Mouse (Mus musculus): Measurements from ENCODE around the gene Gm10912. TPM values are rescaled to one million over a fixed set of nuclear protein-coding genes. Genes with fewer than 3 reads are reported as not detected.
A peak's percentile ranks its signal among the peaks of the same experiment; 100 is the strongest.
"Not testable (repeated sequence)": the region's sequence is repeated elsewhere in the genome, so short reads cannot be mapped to it uniquely, and the experiment has no call there.

The Gm10912 gene
- polyA plus RNA-seq, 1 experiment from 2014 or later: not detected

GRCm38 (mm10) chr2:104058381-104058780, 7.2 kb upstream of the Gm10912 start:
- WGBS: 89% methylated on average over 1 of the region's 1 CpGs
- no peaks in the 10 kb centered on the region for H3K27me3 ChIP-seq (ENCODE audit: control insufficient read depth, insufficient read depth, low read length)
- no peak overlapping the region for H3K4me3 ChIP-seq (ENCODE audit: low read depth, low read length)
- no peak for DNase-seq (ENCODE audit: low spot score)
- H3K4me1 ChIP-seq (ENCODE audit: control insufficient read depth, insufficient read depth, low read length): no peaks in the 10 kb centered on the region
- H3K36me3 ChIP-seq (replicated peaks; ENCODE audit: control insufficient read depth, insufficient read depth, low read depth, low read length): peaks cover 4% of the 10 kb centered on the region; the same call in 1 of the 2 replicates
- no peaks in the 10 kb centered on the region for H3K9me3 ChIP-seq (replicated peaks; ENCODE audit: control insufficient read depth, low read length)
- no peak for ATAC-seq (replicated peaks; ENCODE audit: insufficient number of reproducible peaks, low FRiP score, low TSS enrichment, low read depth)
- H3K4me2 ChIP-seq (ENCODE audit: low read depth, low read length): no peak overlapping the region
- no peak overlapping the region for H3K9ac ChIP-seq (replicated peaks; ENCODE audit: low read length)
- H3K27ac ChIP-seq (replicated peaks; ENCODE audit: low read depth, low read length): no peak overlapping the region

- no peak for DNase-seq (ENCODE audit: low spot score)
Observed at GRCm38 (mm10) chr2:104058954-104059353, 6.7 kb upstream of the Gm10912 start.

GRCm38 (mm10) chr2:104059786-104060185, 5.8 kb upstream of the Gm10912 start:
- WGBS: 60% methylated on average over 10 of the region's 10 CpGs
- Histone ChIP-seq H3K9ac (replicated peaks; ENCODE audit: low read length) (no peak overlapping the region), H3K9me3 (replicated peaks; ENCODE audit: control insufficient read depth, low read length) (no peaks in the 10 kb centered on the region), H3K4me2 (ENCODE audit: low read depth, low read length) (no peak overlapping the region), H3K36me3 (replicated peaks; ENCODE audit: control insufficient read depth, insufficient read depth, low read depth, low read length) (peaks cover 4% of the 10 kb centered on the region; the same call in 1 of the 2 replicates), H3K4me1 (ENCODE audit: control insufficient read depth, insufficient read depth, low read length) (no peaks in the 10 kb centered on the region), H3K27ac (replicated peaks; ENCODE audit: low read depth, low read length) (no peak overlapping the region), H3K4me3 (ENCODE audit: low read depth, low read length) (no peak overlapping the region), H3K27me3 (ENCODE audit: control insufficient read depth, insufficient read depth, low read length) (no peaks in the 10 kb centered on the region)
- ATAC-seq (replicated peaks; ENCODE audit: insufficient number of reproducible peaks, low FRiP score, low TSS enrichment, low read depth) (no peak), DNase-seq (ENCODE audit: low spot score) (no peak)

More at GRCm38 (mm10) chr2:104058954-104059353, 6.7 kb upstream of the Gm10912 start:
- H3K9me3 ChIP-seq (replicated peaks; ENCODE audit: control insufficient read depth, low read length): no peaks in the 10 kb centered on the region
- H3K27me3 ChIP-seq (ENCODE audit: control insufficient read depth, insufficient read depth, low read length): no peaks in the 10 kb centered on the region
- peaks cover 4% of the 10 kb centered on the region; the same call in 1 of the 2 replicates for H3K36me3 ChIP-seq (replicated peaks; ENCODE audit: control insufficient read depth, insufficient read depth, low read depth, low read length)
- no peaks in the 10 kb centered on the region for H3K4me1 ChIP-seq (ENCODE audit: control insufficient read depth, insufficient read depth, low read length)
- WGBS: 91% methylated on average over 4 of the region's 4 CpGs
- H3K27ac ChIP-seq (replicated peaks; ENCODE audit: low read depth, low read length): no peak overlapping the region
- no peak overlapping the region for H3K4me2 ChIP-seq (ENCODE audit: low read depth, low read length)
- no peak overlapping the region for H3K4me3 ChIP-seq (ENCODE audit: low read depth, low read length)
- no peak overlapping the region for H3K9ac ChIP-seq (replicated peaks; ENCODE audit: low read length)
- no peak for ATAC-seq (replicated peaks; ENCODE audit: insufficient number of reproducible peaks, low FRiP score, low TSS enrichment, low read depth)

GRCm38 (mm10) chr2:104060996-104061395, 4.6 kb upstream of the Gm10912 start:
- no peak for DNase-seq (ENCODE audit: low spot score)
- Histone ChIP-seq H3K27ac (replicated peaks; ENCODE audit: low read depth, low read length) (no peak overlapping the region), H3K27me3 (ENCODE audit: control insufficient read depth, insufficient read depth, low read length) (no peaks in the 10 kb centered on the region), H3K4me2 (ENCODE audit: low read depth, low read length) (no peak overlapping the region), H3K4me3 (ENCODE audit: low read depth, low read length) (no peak overlapping the region), H3K9me3 (replicated peaks; ENCODE audit: control insufficient read depth, low read length) (no peaks in the 10 kb centered on the region), H3K4me1 (ENCODE audit: control insufficient read depth, insufficient read depth, low read length) (no peaks in the 10 kb centered on the region), H3K36me3 (replicated peaks; ENCODE audit: control insufficient read depth, insufficient read depth, low read depth, low read length) (no peaks in the 10 kb centered on the region), H3K9ac (replicated peaks; ENCODE audit: low read length) (no peak overlapping the region)
- 98% methylated on average over 6 of the region's 6 CpGs for WGBS
- no peak for ATAC-seq (replicated peaks; ENCODE audit: insufficient number of reproducible peaks, low FRiP score, low TSS enrichment, low read depth)

- Histone ChIP-seq H3K36me3 (replicated peaks; ENCODE audit: control insufficient read depth, insufficient read depth, low read depth, low read length) (no peaks in the 10 kb centered on the region), H3K9me3 (replicated peaks; ENCODE audit: control insufficient read depth, low read length) (no peaks in the 10 kb centered on the region), H3K27ac (replicated peaks; ENCODE audit: low read depth, low read length) (no peak overlapping the region), H3K4me1 (ENCODE audit: control insufficient read depth, insufficient read depth, low read length) (no peaks in the 10 kb centered on the region), H3K9ac (replicated peaks; ENCODE audit: low read length) (no peak overlapping the region), H3K27me3 (ENCODE audit: control insufficient read depth, insufficient read depth, low read length) (no peaks in the 10 kb centered on the region), H3K4me2 (ENCODE audit: low read depth, low read length) (no peak overlapping the region), H3K4me3 (ENCODE audit: low read depth, low read length) (no peak overlapping the region)
- no peak for DNase-seq (ENCODE audit: low spot score)
- no peak for ATAC-seq (replicated peaks; ENCODE audit: insufficient number of reproducible peaks, low FRiP score, low TSS enrichment, low read depth)
Observed at GRCm38 (mm10) chr2:104062665-104063064, 3.0 kb upstream of the Gm10912 start.

GRCm38 (mm10) chr2:104064152-104064551, 1.5 kb upstream of the Gm10912 start:
- H3K9ac ChIP-seq (replicated peaks; ENCODE audit: low read length): no peak overlapping the region
- 76% methylated on average over 2 of the region's 2 CpGs for WGBS
- no peaks in the 10 kb centered on the region for H3K36me3 ChIP-seq (replicated peaks; ENCODE audit: control insufficient read depth, insufficient read depth, low read depth, low read length)
- ATAC-seq (replicated peaks; ENCODE audit: insufficient number of reproducible peaks, low FRiP score, low TSS enrichment, low read depth) (no peak), DNase-seq (ENCODE audit: low spot score) (no peak)
- H3K4me1 ChIP-seq (ENCODE audit: control insufficient read depth, insufficient read depth, low read length): no peaks in the 10 kb centered on the region
- H3K4me3 ChIP-seq (ENCODE audit: low read depth, low read length): no peak overlapping the region
- H3K27ac ChIP-seq (replicated peaks; ENCODE audit: low read depth, low read length): no peak overlapping the region
- no peak overlapping the region for H3K4me2 ChIP-seq (ENCODE audit: low read depth, low read length)
- H3K9me3 ChIP-seq (replicated peaks; ENCODE audit: control insufficient read depth, low read length): no peaks in the 10 kb centered on the region
- no peaks in the 10 kb centered on the region for H3K27me3 ChIP-seq (ENCODE audit: control insufficient read depth, insufficient read depth, low read length)

GRCm38 (mm10) chr2:104068450-104068849, 2.8 kb downstream of the Gm10912 start, which contains the start of gene Gm10799:
Gene Gm10799 (minus strand): TSS chr2:104068550.
- ATAC-seq (replicated peaks; ENCODE audit: insufficient number of reproducible peaks, low FRiP score, low TSS enrichment, low read depth); H3K4me3 ChIP-seq (ENCODE audit: low read depth, low read length); H3K27me3 ChIP-seq (ENCODE audit: control insufficient read depth, insufficient read depth, low read length); H3K4me1 ChIP-seq (ENCODE audit: control insufficient read depth, insufficient read depth, low read length); H3K9ac ChIP-seq (replicated peaks; ENCODE audit: low read length); H3K36me3 ChIP-seq (replicated peaks; ENCODE audit: control insufficient read depth, insufficient read depth, low read depth, low read length); H3K9me3 ChIP-seq (replicated peaks; ENCODE audit: control insufficient read depth, low read length); H3K4me2 ChIP-seq (ENCODE audit: low read depth, low read length); DNase-seq (ENCODE audit: low spot score); H3K27ac ChIP-seq (replicated peaks; ENCODE audit: low read depth, low read length): not testable (repeated sequence)
- WGBS: 84% methylated on average over 7 of the region's 7 CpGs

GRCm38 (mm10) chr2:104069704-104070185, 4.1 kb downstream of the Gm10912 start, which contains the start of gene Cd59b:
Gene Cd59b (plus strand): TSS chr2:104069849.
- Histone ChIP-seq H3K9me3 (replicated peaks; ENCODE audit: control insufficient read depth, low read length) (no peaks in the 10 kb centered on the region), H3K4me2 (ENCODE audit: low read depth, low read length) (peak within 1 kb of the TSS; percentile 42), H3K4me3 (ENCODE audit: low read depth, low read length) (peak within 1 kb of the TSS; percentile 31), H3K9ac (replicated peaks; ENCODE audit: low read length) (peak within 1 kb of the TSS; percentile 44; the same call in 1 of the 2 replicates), H3K27me3 (ENCODE audit: control insufficient read depth, insufficient read depth, low read length) (no peaks in the 10 kb centered on the region), H3K36me3 (replicated peaks; ENCODE audit: control insufficient read depth, insufficient read depth, low read depth, low read length) (no peaks in the 10 kb centered on the region), H3K27ac (replicated peaks; ENCODE audit: low read depth, low read length) (0 out of 2 replicates have a peak within 1 kb of the TSS, but pooled peaks have one; percentile 41), H3K4me1 (ENCODE audit: control insufficient read depth, insufficient read depth, low read length) (no peaks in the 10 kb centered on the region)
- WGBS: 1% methylated on average over 13 of the region's 13 CpGs
- ATAC-seq (replicated peaks; ENCODE audit: insufficient number of reproducible peaks, low FRiP score, low TSS enrichment, low read depth) (peak; percentile 92), DNase-seq (ENCODE audit: low spot score) (peak; percentile 73)

Data from embryonic facial prominence, embryonic 11.5 days (tissue).